Mouse (Mus musculus) neural tube, embryonic 11.5 days (tissue): ENCODE data around the gene Ankrd24. TPM values are rescaled to one million over a fixed set of nuclear protein-coding genes. Genes with fewer than 3 reads are reported as not detected.
A peak's percentile ranks its signal among the peaks of the same experiment; 100 is the strongest.

Experiments
- ATAC-seq: fragments of 200-750 bp; cut with Nextera tagmentation; 2 replicates; pipeline ENCODE4 v1.8.0; 2017; ENCODE audit warnings: moderate number of reproducible peaks, mild to moderate bottlenecking, moderate TSS enrichment, moderate library complexity; ENCODE audit not compliant: insufficient read depth, low FRiP score, low TSS enrichment
- DNase-seq: peaks from one replicate; pipeline ENCODE4 v3.0.0-alpha.2; 2015; ENCODE audit warnings: low spot score
- H3K27ac ChIP-seq: fragments of 300-500 bp; sonication (generic); 2 replicates; pipeline ENCODE4 v1.5.1; 2014; ENCODE audit warnings: low read depth, mild to moderate bottlenecking, low read length
- H3K27me3 ChIP-seq: fragments of 300-500 bp; sonication (generic); 2 replicates; pipeline ENCODE4 v1.6.1; 2014; ENCODE audit warnings: mild to moderate bottlenecking, low read length, mixed read lengths; ENCODE audit not compliant: control insufficient read depth, insufficient read depth
- H3K36me3 ChIP-seq: fragments of 300-500 bp; sonication (generic); 2 replicates; pipeline ENCODE4 v1.6.1; 2014; ENCODE audit warnings: mild to moderate bottlenecking, low read length, moderate library complexity, mixed read lengths; ENCODE audit not compliant: control insufficient read depth, insufficient read depth
- H3K4me1 ChIP-seq: fragments of 300-500 bp; sonication (generic); 2 replicates; pipeline ENCODE4 v1.6.1; 2014; ENCODE audit warnings: low read length, mixed read lengths; ENCODE audit not compliant: control insufficient read depth, insufficient read depth
- H3K4me2 ChIP-seq: fragments of 300-500 bp; sonication (generic); 2 replicates; pipeline ENCODE4 v1.6.1; 2014; ENCODE audit warnings: low read depth, mild to moderate bottlenecking, moderate library complexity
- H3K4me3 ChIP-seq: fragments of 300-500 bp; sonication (generic); 2 replicates; pipeline ENCODE4 v1.5.1; 2014; ENCODE audit warnings: low read depth, low read length
- H3K9ac ChIP-seq: fragments of 300-500 bp; sonication (generic); 2 replicates; pipeline ENCODE4 v1.6.1; 2014; ENCODE audit warnings: mild to moderate bottlenecking, low read length
- H3K9me3 ChIP-seq: fragments of 300-500 bp; sonication (generic); 2 replicates; pipeline ENCODE4 v1.6.1; 2016; ENCODE audit warnings: low read length; ENCODE audit not compliant: control insufficient read depth
- WGBS: fragments of 180-500 bp; shearing (Covaris S2); extraction: QIAGEN DNeasy Blood & Tissue Kit; methylation state at CpG from one replicate; pipeline ENCODE4 v1.1.7; 2014; 5-methylcytosine and 5-hydroxymethylcytosine counted together
- polyA plus RNA-seq: library from polyadenylated mRNA; unstranded; fragments of >200 nt; fragmentation: Nextera tagmentation; extraction: Ambion mirVana; gene quantifications from 2 replicates; pipeline ENCODE4 v1.2.1, GENCODE M21; 2014

The Ankrd24 gene
- 4.0 and 4.6 TPM in 2 replicates for polyA plus RNA-seq

GRCm38 (mm10) chr10:81628390-81628789, at the start of gene Ankrd24:
Gene Ankrd24 (plus strand): TSS chr10:81628540.
- H3K36me3 ChIP-seq, result peaks cover 2% of the 10 kb centered on the region; the same call in 1 of the 2 replicates
- H3K4me3 ChIP-seq, result peak within 1 kb of the TSS; percentile 47
- H3K9ac ChIP-seq, result peak within 1 kb of the TSS; percentile 60
- H3K4me1 ChIP-seq, result 0 out of 2 replicates have a peak, but pooled peaks cover 4% of the 10 kb centered on the region
- peak within 1 kb of the TSS; percentile 39 for H3K27ac ChIP-seq
- peak within 1 kb of the TSS; percentile 78 for H3K4me2 ChIP-seq
- DNase-seq (no peak), ATAC-seq (no peak)
- WGBS, result 75% methylated on average over 16 of the region's 16 CpGs
- no peaks in the 10 kb centered on the region for H3K9me3 ChIP-seq
- H3K27me3 ChIP-seq, result no peaks in the 10 kb centered on the region

- Histone ChIP-seq H3K4me3 (no peak overlapping the region), H3K36me3 (no peaks in the 10 kb centered on the region), H3K4me1 (peaks cover 6% of the 10 kb centered on the region; the same call in 1 of the 2 replicates), H3K27me3 (peaks cover 19% of the 10 kb centered on the region), H3K9ac (no peak overlapping the region), H3K4me2 (no peak overlapping the region), H3K9me3 (no peaks in the 10 kb centered on the region), H3K27ac (no peak overlapping the region)
- ATAC-seq, result no peak
- DNase-seq, result no peak
- WGBS, result 79% methylated on average over 4 of the region's 4 CpGs
These were observed 48.4 kb upstream of the Ankrd24 start for GRCm38 (mm10) chr10:81579967-81580366.

- Histone ChIP-seq H3K9me3 (no peaks in the 10 kb centered on the region), H3K4me2 (no peak overlapping the region), H3K27ac (no peak overlapping the region), H3K9ac (no peak overlapping the region), H3K4me1 (peaks cover under 1% of the 10 kb centered on the region; the same call in 1 of the 2 replicates), H3K36me3 (no peaks in the 10 kb centered on the region), H3K27me3 (peaks cover 19% of the 10 kb centered on the region), H3K4me3 (no peak overlapping the region)
- ATAC-seq, result no peak
- 57% methylated on average over 25 of the region's 25 CpGs for WGBS
- no peak for DNase-seq
These were observed 47.8 kb upstream of the Ankrd24 start for GRCm38 (mm10) chr10:81580441-81581070.

- no peak overlapping the region for H3K27ac ChIP-seq
- ATAC-seq, result no peak
These were observed 45.0 kb upstream of the Ankrd24 start for GRCm38 (mm10) chr10:81583347-81583746.

GRCm38 (mm10) chr10:81588739-81589138, 39.6 kb upstream of the Ankrd24 start:
- DNase-seq (no peak), ATAC-seq (no peak)
- Histone ChIP-seq H3K4me2 (no peak overlapping the region), H3K4me3 (no peak overlapping the region), H3K4me1 (no peaks in the 10 kb centered on the region), H3K9ac (no peak overlapping the region), H3K27me3 (peaks cover 11% of the 10 kb centered on the region; the same call in 1 of the 2 replicates), H3K27ac (no peak overlapping the region), H3K9me3 (no peaks in the 10 kb centered on the region), H3K36me3 (no peaks in the 10 kb centered on the region)
- whole genome bisulfite sequencing, result 66% methylated on average over 7 of the region's 7 CpGs

More at GRCm38 (mm10) chr10:81583347-81583746, 45.0 kb upstream of the Ankrd24 start:
- peaks cover 12% of the 10 kb centered on the region; the same call in 1 of the 2 replicates for H3K27me3 ChIP-seq
- WGBS, result 47% methylated on average over 6 of the region's 6 CpGs
- no peak overlapping the region for H3K4me3 ChIP-seq
- no peaks in the 10 kb centered on the region for H3K9me3 ChIP-seq
- H3K36me3 ChIP-seq, result no peaks in the 10 kb centered on the region
- no peak overlapping the region for H3K4me2 ChIP-seq
- H3K9ac ChIP-seq, result no peak overlapping the region
- DNase-seq, result no peak
- no peaks in the 10 kb centered on the region for H3K4me1 ChIP-seq

GRCm38 (mm10) chr10:81591846-81592245, 36.5 kb upstream of the Ankrd24 start:
- no peak overlapping the region for H3K4me3 ChIP-seq
- ATAC-seq (no peak), DNase-seq (no peak)
- H3K36me3 ChIP-seq, result no peaks in the 10 kb centered on the region
- no peak overlapping the region for H3K4me2 ChIP-seq
- H3K27ac ChIP-seq, result no peak overlapping the region
- H3K4me1 ChIP-seq, result peaks cover 14% of the 10 kb centered on the region
- peaks cover 22% of the 10 kb centered on the region for H3K27me3 ChIP-seq
- H3K9me3 ChIP-seq, result no peaks in the 10 kb centered on the region
- WGBS, result 60% methylated on average over 9 of the region's 9 CpGs
- no peak overlapping the region for H3K9ac ChIP-seq

- Histone ChIP-seq H3K9me3 (no peaks in the 10 kb centered on the region), H3K36me3 (no peaks in the 10 kb centered on the region), H3K4me1 (peaks cover 22% of the 10 kb centered on the region), H3K4me2 (no peak overlapping the region), H3K27me3 (peaks cover 25% of the 10 kb centered on the region), H3K9ac (no peak overlapping the region), H3K27ac (no peak overlapping the region), H3K4me3 (no peak overlapping the region)
- ATAC-seq (no peak), DNase-seq (no peak)
- 81% methylated on average over 7 of the region's 7 CpGs for WGBS
These were observed 35.7 kb upstream of the Ankrd24 start for GRCm38 (mm10) chr10:81592631-81593030.

GRCm38 (mm10) chr10:81593223-81593622, 35.1 kb upstream of the Ankrd24 start:
- H3K27ac ChIP-seq, result no peak overlapping the region
- no peak overlapping the region for H3K4me2 ChIP-seq
- ATAC-seq (no peak), DNase-seq (no peak)
- H3K27me3 ChIP-seq, result peaks cover 22% of the 10 kb centered on the region
- H3K4me1 ChIP-seq, result peaks cover 23% of the 10 kb centered on the region
- no peak overlapping the region for H3K9ac ChIP-seq
- 68% methylated on average over 4 of the region's 4 CpGs for WGBS
- no peaks in the 10 kb centered on the region for H3K36me3 ChIP-seq
- H3K4me3 ChIP-seq, result no peak overlapping the region
- no peaks in the 10 kb centered on the region for H3K9me3 ChIP-seq

- H3K9me3 ChIP-seq, result no peaks in the 10 kb centered on the region
- H3K4me1 ChIP-seq, result peaks cover 23% of the 10 kb centered on the region
- no peak overlapping the region for H3K27ac ChIP-seq
- no peak overlapping the region for H3K4me2 ChIP-seq
- no peak overlapping the region for H3K9ac ChIP-seq
- peaks cover 22% of the 10 kb centered on the region for H3K27me3 ChIP-seq
- 77% methylated on average over 18 of the region's 18 CpGs for WGBS
- DNase-seq (no peak), ATAC-seq (no peak)
- H3K36me3 ChIP-seq, result no peaks in the 10 kb centered on the region
- no peak overlapping the region for H3K4me3 ChIP-seq
These were observed 34.4 kb upstream of the Ankrd24 start for GRCm38 (mm10) chr10:81593935-81594334.
